Mouse (Mus musculus): ENCODE data around the gene Stard3. TPM values are rescaled to one million over a fixed set of nuclear protein-coding genes. Genes with fewer than 3 reads are reported as not detected.
A peak's percentile ranks its signal among the peaks of the same experiment; 100 is the strongest.

Gene Stard3
- polyA plus RNA-seq, 1 experiment from 2014 or later = 42.8 TPM

GRCm38 (mm10) chr11:98408872-98409271 lies 50.7 kb downstream of the Stard3 start:
- H3K9me3 ChIP-seq (replicated peaks; ENCODE audit: low read length) = no peaks in the 10 kb centered on the region
- peak overlapping the region; percentile 89 for H3K27ac ChIP-seq
- TF ChIP-seq CTCF (IDR thresholded peaks at IDR 0.05; ENCODE audit: low read depth) = no peak
- ATAC-seq (replicated peaks; ENCODE audit: low FRiP score, low read depth) (peak; percentile 59), DNase-seq (ENCODE audit: low spot score) (no peak)
- 25% methylated on average over 8 of the region's 8 CpGs for whole genome bisulfite sequencing
- no peak overlapping the region; the same call in 1 of the 2 replicates for H3K4me3 ChIP-seq (replicated peaks; ENCODE audit: low read depth, low read length)
- peak overlapping the region; percentile 42; the same call in 1 of the 2 replicates for H3K9ac ChIP-seq (ENCODE audit: low read depth, low read length)
- H3K27me3 ChIP-seq (ENCODE audit: insufficient read depth, low read length) = no peaks in the 10 kb centered on the region
- peaks cover 20% of the 10 kb centered on the region for H3K4me1 ChIP-seq (replicated peaks; ENCODE audit: insufficient read depth, low read length)
- peak overlapping the region; percentile 21 for H3K4me2 ChIP-seq (ENCODE audit: low read length)
- no peaks in the 10 kb centered on the region for H3K36me3 ChIP-seq (ENCODE audit: insufficient read depth, low read length)

DNA sequence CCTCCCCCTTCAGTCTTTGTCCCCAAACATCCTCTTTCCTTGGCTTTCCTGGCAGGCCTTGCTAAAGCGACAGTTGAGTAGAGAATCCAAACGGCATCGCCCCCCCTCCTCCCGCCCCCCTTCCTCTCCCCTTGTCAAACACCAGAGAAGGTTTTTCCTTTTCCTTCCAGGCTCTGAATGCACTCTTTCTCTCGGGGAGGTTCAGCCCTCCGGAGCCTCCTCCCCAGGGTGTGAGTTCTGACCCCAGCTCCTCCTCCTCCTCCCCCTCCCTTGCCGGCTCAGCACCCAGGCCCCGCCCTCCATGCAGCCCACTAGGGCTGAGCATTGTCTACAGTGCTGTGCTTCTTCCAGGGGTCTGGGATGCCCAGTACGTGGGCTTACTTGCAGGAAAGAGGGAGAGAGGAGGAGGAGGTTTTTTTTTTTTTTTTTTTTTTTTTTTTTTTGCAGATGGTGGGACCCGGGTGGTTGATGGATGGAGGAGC lies 51.2 kb downstream of the Stard3 start:
- TF ChIP-seq CTCF (IDR thresholded peaks at IDR 0.05; ENCODE audit: low read depth) = no peak
- Histone ChIP-seq H3K9me3 (replicated peaks; ENCODE audit: low read length) (no peaks in the 10 kb centered on the region), H3K4me1 (replicated peaks; ENCODE audit: insufficient read depth, low read length) (peaks cover 25% of the 10 kb centered on the region), H3K27me3 (ENCODE audit: insufficient read depth, low read length) (no peaks in the 10 kb centered on the region), H3K4me2 (ENCODE audit: low read length) (peak overlapping the region; percentile 21), H3K36me3 (ENCODE audit: insufficient read depth, low read length) (no peaks in the 10 kb centered on the region), H3K4me3 (replicated peaks; ENCODE audit: low read depth, low read length) (no peak overlapping the region; the same call in 1 of the 2 replicates), H3K27ac (peak overlapping the region; percentile 89), H3K9ac (ENCODE audit: low read depth, low read length) (peak overlapping the region; percentile 42; the same call in 1 of the 2 replicates)
- ATAC-seq (replicated peaks; ENCODE audit: low FRiP score, low read depth) = peak; percentile 63
- DNase-seq (ENCODE audit: low spot score) = peak; percentile 88
- WGBS = 0% methylated on average over 10 of the region's 10 CpGs

- Histone ChIP-seq H3K27me3 (ENCODE audit: insufficient read depth, low read length) (no peaks in the 10 kb centered on the region), H3K9me3 (replicated peaks; ENCODE audit: low read length) (no peaks in the 10 kb centered on the region), H3K4me3 (replicated peaks; ENCODE audit: low read depth, low read length) (peak within 1 kb of the TSS; percentile 99), H3K4me1 (replicated peaks; ENCODE audit: insufficient read depth, low read length) (peaks cover 27% of the 10 kb centered on the region), H3K4me2 (ENCODE audit: low read length) (peak within 1 kb of the TSS; percentile 78), H3K27ac (peak within 1 kb of the TSS; percentile 98), H3K9ac (ENCODE audit: low read depth, low read length) (peak within 1 kb of the TSS; percentile 98), H3K36me3 (ENCODE audit: insufficient read depth, low read length) (no peaks in the 10 kb centered on the region)
- TF ChIP-seq CTCF (IDR thresholded peaks at IDR 0.05; ENCODE audit: low read depth) = no peak
- 0% methylated on average over 46 of the region's 49 CpGs for WGBS
- ATAC-seq (replicated peaks; ENCODE audit: low FRiP score, low read depth) = peak; percentile 71
- peak; percentile 93 for DNase-seq (ENCODE audit: low spot score)
Measured at GRCm38 (mm10) chr11:98412273-98412796, 54.2 kb downstream of the Stard3 start, which contains the start of gene Erbb2. Erbb2 (plus strand) TSS chr11:98412470.

- peak; percentile 31 for ATAC-seq (replicated peaks; ENCODE audit: low FRiP score, low read depth)
- no peaks in the 10 kb centered on the region for H3K36me3 ChIP-seq (ENCODE audit: insufficient read depth, low read length)
- no peaks in the 10 kb centered on the region for H3K27me3 ChIP-seq (ENCODE audit: insufficient read depth, low read length)
- under 1% methylated on average over 40 of the region's 40 CpGs for WGBS
- H3K9ac ChIP-seq (ENCODE audit: low read depth, low read length) = peak overlapping the region; percentile 98
- peak overlapping the region; percentile 99 for H3K4me3 ChIP-seq (replicated peaks; ENCODE audit: low read depth, low read length)
- H3K27ac ChIP-seq = peak overlapping the region; percentile 98
- peak; percentile 65 for DNase-seq (ENCODE audit: low spot score)
- H3K9me3 ChIP-seq (replicated peaks; ENCODE audit: low read length) = no peaks in the 10 kb centered on the region
- peak overlapping the region; percentile 78 for H3K4me2 ChIP-seq (ENCODE audit: low read length)
- TF ChIP-seq CTCF (IDR thresholded peaks at IDR 0.05; ENCODE audit: low read depth) = no peak
- H3K4me1 ChIP-seq (replicated peaks; ENCODE audit: insufficient read depth, low read length) = peaks cover 27% of the 10 kb centered on the region
Measured at GRCm38 (mm10) chr11:98412797-98413301, 54.7 kb downstream of the Stard3 start.

- WGBS = 8% methylated on average over 7 of the region's 7 CpGs
- H3K27ac ChIP-seq = peak overlapping the region; percentile 98
- ATAC-seq (replicated peaks; ENCODE audit: low FRiP score, low read depth) (no peak), DNase-seq (ENCODE audit: low spot score) (peak; percentile 46)
- H3K4me1 ChIP-seq (replicated peaks; ENCODE audit: insufficient read depth, low read length) = peaks cover 31% of the 10 kb centered on the region
- TF ChIP-seq CTCF (IDR thresholded peaks at IDR 0.05; ENCODE audit: low read depth) = no peak
- no peaks in the 10 kb centered on the region for H3K27me3 ChIP-seq (ENCODE audit: insufficient read depth, low read length)
- H3K9ac ChIP-seq (ENCODE audit: low read depth, low read length) = peak overlapping the region; percentile 98
- H3K9me3 ChIP-seq (replicated peaks; ENCODE audit: low read length) = no peaks in the 10 kb centered on the region
- peak overlapping the region; percentile 78 for H3K4me2 ChIP-seq (ENCODE audit: low read length)
- H3K4me3 ChIP-seq (replicated peaks; ENCODE audit: low read depth, low read length) = peak overlapping the region; percentile 99
- no peaks in the 10 kb centered on the region for H3K36me3 ChIP-seq (ENCODE audit: insufficient read depth, low read length)
Measured at GRCm38 (mm10) chr11:98413731-98414130, 55.6 kb downstream of the Stard3 start.

DNA sequence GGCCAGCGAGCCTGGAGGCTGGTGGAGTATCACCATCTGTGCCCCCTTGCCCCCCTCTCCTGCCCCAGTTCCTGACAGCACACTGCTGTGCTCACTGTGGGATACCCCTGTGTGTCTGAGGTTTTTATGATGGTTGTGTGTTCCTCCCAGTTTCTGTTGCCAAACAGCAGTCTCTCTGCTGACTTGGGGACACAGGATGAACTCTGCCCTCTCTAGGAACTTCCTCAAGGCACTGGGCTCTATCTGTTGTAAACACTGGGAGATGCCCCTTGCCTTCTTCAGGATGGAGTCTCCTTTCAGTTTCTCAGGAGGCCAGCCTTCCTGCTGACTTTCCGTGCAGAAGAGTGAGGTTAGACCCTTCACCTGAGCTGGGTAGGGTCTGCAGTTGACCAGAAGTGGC lies 56.0 kb downstream of the Stard3 start:
- 21% methylated on average over 2 of the region's 2 CpGs for WGBS

More for the DNA sequence above, 56.0 kb downstream of the Stard3 start:
- Histone ChIP-seq H3K4me3 (replicated peaks; ENCODE audit: low read depth, low read length) (peak overlapping the region; percentile 99), H3K4me1 (replicated peaks; ENCODE audit: insufficient read depth, low read length) (peaks cover 31% of the 10 kb centered on the region), H3K9me3 (replicated peaks; ENCODE audit: low read length) (no peaks in the 10 kb centered on the region), H3K27ac (no peak overlapping the region), H3K27me3 (ENCODE audit: insufficient read depth, low read length) (no peaks in the 10 kb centered on the region), H3K36me3 (ENCODE audit: insufficient read depth, low read length) (0 out of 2 replicates have a peak, but pooled peaks cover under 1% of the 10 kb centered on the region), H3K9ac (ENCODE audit: low read depth, low read length) (peak overlapping the region; percentile 98; the same call in 1 of the 2 replicates), H3K4me2 (ENCODE audit: low read length) (peak overlapping the region; percentile 78)
- no peak for TF ChIP-seq CTCF (IDR thresholded peaks at IDR 0.05; ENCODE audit: low read depth)
- ATAC-seq (replicated peaks; ENCODE audit: low FRiP score, low read depth) (no peak), DNase-seq (ENCODE audit: low spot score) (no peak)
